Mouse (Mus musculus) kidney, embryonic 14.5 days (tissue): ENCODE measurements at regions not wholly inside any gene's neighbourhood (a gene's known extent, or its start where the extent isn't known, plus 50 kb on each side); places are given as distances from the start of the nearest gene placed in this dataset.

ENCODE experiments used
- ATAC-seq: fragments of 200-750 bp; cut with Nextera tagmentation; 2 replicates; pipeline ENCODE4 v1.8.0; 2017; ENCODE audit warnings: moderate number of reproducible peaks, mild to moderate bottlenecking, moderate TSS enrichment, moderate library complexity; ENCODE audit not compliant: low FRiP score, low TSS enrichment
- H3K27ac ChIP-seq: fragments of 300-500 bp; sonication (generic); 2 replicates; pipeline ENCODE4 v1.5.1; 2014; ENCODE audit warnings: low read depth, mild to moderate bottlenecking, low read length, moderate library complexity, mixed read lengths
- H3K27me3 ChIP-seq: fragments of 300-500 bp; sonication (generic); 2 replicates; pipeline ENCODE4 v1.6.1; 2014; ENCODE audit warnings: mild to moderate bottlenecking, low read length; ENCODE audit not compliant: control insufficient read depth, insufficient read depth
- H3K36me3 ChIP-seq: fragments of 300-500 bp; sonication (generic); 2 replicates; pipeline ENCODE4 v1.6.1; 2014; ENCODE audit warnings: low read length, mixed read lengths; ENCODE audit not compliant: control insufficient read depth, insufficient read depth
- H3K4me1 ChIP-seq: fragments of 300-500 bp; sonication (generic); 2 replicates; pipeline ENCODE4 v1.6.1; 2014; ENCODE audit warnings: low read length, mixed read lengths; ENCODE audit not compliant: control insufficient read depth, insufficient read depth
- H3K4me2 ChIP-seq: fragments of 300-500 bp; sonication (generic); replicated peaks from 2 replicates; pipeline ENCODE4 v1.6.1; 2014; ENCODE audit warnings: low read depth, mild to moderate bottlenecking, low read length
- H3K4me3 ChIP-seq: fragments of 300-500 bp; sonication (generic); 2 replicates; pipeline ENCODE4 v1.5.1; 2014; ENCODE audit warnings: mild to moderate bottlenecking, low read length
- H3K9ac ChIP-seq: fragments of 300-500 bp; sonication (generic); 2 replicates; pipeline ENCODE4 v1.6.1; 2014; ENCODE audit warnings: low read depth, mild to moderate bottlenecking, low read length, moderate library complexity
- H3K9me3 ChIP-seq: fragments of 300-500 bp; sonication (generic); 2 replicates; pipeline ENCODE4 v1.6.1; 2016; ENCODE audit warnings: low read length; ENCODE audit not compliant: control insufficient read depth
- WGBS: fragments of 180-500 bp; shearing (Covaris S2); extraction: QIAGEN DNeasy Blood & Tissue Kit; methylation state at CpG from one replicate; pipeline ENCODE4 v1.1.7; 2014; 5-methylcytosine and 5-hydroxymethylcytosine counted together

DNA sequence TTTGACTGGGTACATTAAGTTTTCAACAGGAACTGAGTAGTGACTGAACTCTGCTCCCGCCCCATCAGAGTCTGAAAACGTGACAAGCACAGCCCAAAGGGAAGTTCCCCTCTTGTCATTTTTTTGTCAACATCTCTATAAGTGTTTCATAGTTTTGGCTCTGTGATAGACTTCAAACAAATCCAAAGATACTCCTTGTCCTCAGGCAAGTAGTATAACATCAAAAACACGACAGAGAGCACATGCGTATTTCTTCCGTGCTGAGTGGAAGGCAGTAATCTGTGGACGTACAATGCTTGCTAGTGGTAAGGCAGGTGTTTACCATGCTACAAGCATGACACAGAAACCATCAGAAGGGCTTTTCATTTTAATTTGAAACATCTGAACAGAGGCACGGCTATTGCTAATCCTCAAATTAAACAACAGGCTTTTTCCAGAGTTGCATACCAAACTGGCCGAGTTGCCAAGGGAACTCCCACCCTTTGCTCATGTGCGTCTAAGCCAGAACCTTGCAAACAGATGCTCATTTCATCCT lies 101.7 kb upstream of the Tnfaip3 start:
- no peak overlapping the region for H3K4me2 ChIP-seq
- H3K4me3 ChIP-seq: no peak overlapping the region
- no peaks in the 10 kb centered on the region for H3K4me1 ChIP-seq
- no peaks in the 10 kb centered on the region for H3K9me3 ChIP-seq
- WGBS: 75% methylated on average over 9 of the region's 9 CpGs
- H3K9ac ChIP-seq: no peak overlapping the region
- H3K27ac ChIP-seq: no peak overlapping the region
- no peaks in the 10 kb centered on the region for H3K27me3 ChIP-seq
- ATAC-seq: no peak
- H3K36me3 ChIP-seq: no peaks in the 10 kb centered on the region

DNA sequence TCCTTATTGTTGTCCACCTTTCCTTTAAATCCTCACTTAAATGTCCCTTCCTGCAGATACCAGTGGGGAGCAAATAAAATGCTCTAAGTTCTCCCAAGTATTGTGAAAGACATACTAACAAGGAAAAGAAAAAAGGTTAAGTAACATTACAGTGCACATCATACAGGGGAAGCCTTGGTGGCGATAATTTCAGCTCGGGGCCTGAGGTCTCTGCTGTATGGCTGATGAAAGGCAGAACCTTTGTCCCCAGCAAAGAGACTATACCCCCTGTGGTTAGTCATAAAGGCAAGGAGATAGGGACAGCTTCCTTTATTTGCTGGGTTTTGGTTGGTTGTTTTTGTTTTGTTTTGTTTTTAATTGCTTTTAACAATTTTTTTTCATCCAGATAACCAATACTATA lies 97.0 kb upstream of the Tnfaip3 start:
- Histone ChIP-seq H3K4me2 (no peak overlapping the region), H3K4me3 (no peak overlapping the region), H3K9ac (no peak overlapping the region), H3K36me3 (no peaks in the 10 kb centered on the region), H3K9me3 (no peaks in the 10 kb centered on the region), H3K4me1 (no peaks in the 10 kb centered on the region), H3K27me3 (no peaks in the 10 kb centered on the region), H3K27ac (no peak overlapping the region)
- 84% methylated on average over 2 of the region's 2 CpGs for WGBS
- ATAC-seq: no peak

DNA sequence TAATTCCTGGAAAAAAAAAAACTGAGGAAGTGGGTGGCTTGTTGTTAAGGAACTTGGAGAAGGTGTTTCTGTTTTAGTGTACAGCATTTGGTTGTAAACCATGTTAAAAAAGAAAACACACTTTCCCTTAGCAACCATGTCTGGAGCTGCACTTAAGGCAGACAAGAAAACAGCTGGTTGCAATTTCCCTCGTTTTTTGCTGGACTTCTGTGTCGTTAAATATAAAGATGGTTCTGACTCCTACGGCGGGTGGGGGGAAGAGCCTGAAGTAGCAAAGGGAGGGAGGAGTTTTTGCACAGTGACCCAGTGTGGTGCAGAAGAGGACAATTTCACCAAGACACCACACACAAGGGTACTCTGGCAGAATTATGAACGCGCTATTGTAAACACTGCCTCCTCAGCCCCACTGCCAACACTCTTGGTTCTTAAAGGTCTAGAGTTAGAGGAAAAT lies 89.8 kb upstream of the Tnfaip3 start:
- ATAC-seq: no peak
- 37% methylated on average over 6 of the region's 6 CpGs for WGBS
- no peak overlapping the region for H3K27ac ChIP-seq

DNA sequence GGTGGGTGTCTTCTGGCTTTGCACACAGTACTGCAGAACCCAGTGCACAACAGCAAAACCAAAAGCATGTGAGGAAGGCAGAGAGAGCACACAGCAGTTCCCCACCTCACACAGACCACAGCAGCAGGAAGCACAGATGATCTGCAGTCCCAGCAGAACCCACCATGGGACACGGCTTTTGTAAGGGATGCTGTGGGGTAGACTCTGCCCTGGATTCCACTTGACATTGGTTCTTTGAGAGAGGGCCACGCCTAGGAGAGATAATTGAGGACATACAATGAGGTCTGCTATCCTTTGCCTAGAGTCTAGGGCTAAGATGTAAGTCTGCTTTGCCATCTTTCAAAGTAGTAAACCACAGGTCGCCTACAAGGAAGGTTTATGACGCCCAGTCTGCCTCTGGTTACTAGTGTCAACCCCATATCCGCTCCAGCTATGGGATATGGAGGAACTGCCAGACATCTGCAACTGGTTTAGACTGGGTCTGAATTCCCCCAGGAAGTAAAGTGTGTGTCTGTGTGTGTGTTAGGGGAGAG lies 89.3 kb upstream of the Tnfaip3 start:
- no peak overlapping the region for H3K4me2 ChIP-seq
- H3K4me3 ChIP-seq: no peak overlapping the region
- H3K9me3 ChIP-seq: no peaks in the 10 kb centered on the region
- no peak for ATAC-seq
- H3K9ac ChIP-seq: no peak overlapping the region
- no peaks in the 10 kb centered on the region for H3K27me3 ChIP-seq
- no peaks in the 10 kb centered on the region for H3K36me3 ChIP-seq
- no peak overlapping the region for H3K27ac ChIP-seq
- H3K4me1 ChIP-seq: no peaks in the 10 kb centered on the region
- WGBS: 59% methylated on average over 5 of the region's 5 CpGs

More for the DNA sequence above, 89.8 kb upstream of the Tnfaip3 start:
- Histone ChIP-seq H3K27me3 (no peaks in the 10 kb centered on the region), H3K9me3 (no peaks in the 10 kb centered on the region), H3K36me3 (no peaks in the 10 kb centered on the region), H3K9ac (no peak overlapping the region), H3K4me1 (no peaks in the 10 kb centered on the region), H3K4me3 (no peak overlapping the region), H3K4me2 (no peak overlapping the region)

DNA sequence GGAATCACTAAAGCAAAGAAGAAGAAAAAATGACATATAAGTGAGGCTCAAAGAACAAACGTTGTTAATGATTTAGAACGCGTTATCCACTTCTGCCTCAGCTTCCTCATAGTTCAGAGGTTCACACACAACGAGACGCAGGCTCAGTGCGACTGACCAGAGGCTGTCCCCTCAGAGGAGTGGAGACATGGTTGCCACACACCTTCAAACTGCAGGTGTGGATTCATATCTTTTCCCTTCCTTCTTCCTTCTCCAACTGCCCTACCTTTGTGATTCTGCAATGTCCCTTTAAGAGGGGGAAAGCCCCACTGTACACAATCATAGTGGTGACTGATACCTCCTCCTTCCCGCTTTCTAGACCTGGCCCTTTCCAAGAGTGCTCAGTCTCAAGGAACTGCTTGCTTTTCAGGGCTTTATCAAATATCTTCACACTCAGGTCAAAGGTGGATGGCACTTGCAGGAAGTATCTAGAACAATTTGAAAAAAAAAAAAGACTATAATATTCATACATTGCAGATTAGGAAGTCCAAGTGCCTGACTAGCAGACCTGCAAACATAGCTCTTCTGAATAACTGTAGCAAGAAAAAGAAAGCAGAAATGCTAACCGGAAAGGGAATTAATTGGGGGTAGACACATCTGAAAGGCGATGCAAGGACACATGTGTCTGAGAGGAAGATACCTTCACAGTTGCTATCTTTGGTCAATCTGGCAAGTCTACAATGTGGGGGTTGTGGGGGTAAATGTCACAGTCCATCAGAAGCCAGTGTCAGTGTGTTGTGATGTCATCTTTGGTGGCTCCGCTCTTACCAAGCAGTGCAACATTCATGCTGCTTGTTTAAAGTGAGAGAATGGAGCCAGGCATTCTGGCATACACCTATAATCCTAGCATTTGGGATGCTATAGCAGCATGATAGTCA lies 84.2 kb upstream of the Tnfaip3 start:
- Histone ChIP-seq H3K9me3 (no peaks in the 10 kb centered on the region), H3K27me3 (no peaks in the 10 kb centered on the region), H3K4me1 (no peaks in the 10 kb centered on the region), H3K4me2 (no peak overlapping the region), H3K36me3 (no peaks in the 10 kb centered on the region), H3K27ac (no peak overlapping the region), H3K9ac (no peak overlapping the region), H3K4me3 (no peak overlapping the region)
- WGBS: 85% methylated on average over 10 of the region's 10 CpGs
- no peak for ATAC-seq

DNA sequence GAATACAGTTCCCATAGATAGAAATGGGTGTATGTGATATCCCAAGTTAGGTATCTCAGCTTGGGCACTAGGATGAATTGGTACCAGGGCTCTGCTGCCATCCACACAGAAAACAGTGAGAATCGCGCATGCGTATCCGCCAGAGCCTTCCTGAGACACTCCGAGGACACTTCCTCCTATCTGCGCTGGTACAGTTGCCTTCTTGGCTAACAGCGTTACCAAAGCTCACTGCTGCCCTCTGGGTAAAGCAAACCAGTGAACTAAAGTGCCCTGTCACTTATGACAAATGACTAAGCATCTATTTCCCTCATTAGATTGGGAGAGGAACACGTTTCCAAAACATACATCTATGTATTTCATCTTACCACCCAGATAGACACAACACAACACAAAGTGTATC lies 78.8 kb upstream of the Tnfaip3 start:
- Histone ChIP-seq H3K4me2 (no peak overlapping the region), H3K4me3 (no peak overlapping the region), H3K9me3 (no peaks in the 10 kb centered on the region), H3K4me1 (no peaks in the 10 kb centered on the region), H3K36me3 (no peaks in the 10 kb centered on the region), H3K27me3 (no peaks in the 10 kb centered on the region), H3K27ac (no peak overlapping the region), H3K9ac (no peak overlapping the region)
- ATAC-seq: no peak
- WGBS: 69% methylated on average over 8 of the region's 8 CpGs

DNA sequence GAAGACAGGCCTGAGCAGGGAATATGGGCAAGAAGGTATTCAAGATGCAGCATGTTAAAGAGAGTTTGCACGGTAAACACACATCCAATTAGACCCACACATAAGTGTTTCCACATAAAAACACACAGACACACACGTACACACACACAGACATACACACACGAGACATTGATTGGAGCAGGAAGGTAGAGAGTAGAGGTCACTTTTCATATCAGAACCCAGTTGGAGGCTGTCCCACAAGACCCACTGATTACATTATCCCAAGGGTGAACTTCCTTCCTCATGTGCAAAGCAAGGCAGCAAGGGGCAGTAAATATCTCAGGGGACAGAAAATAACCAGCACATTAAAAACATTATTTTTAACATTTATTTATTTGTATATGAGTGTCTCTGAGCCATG lies 78.2 kb upstream of the Tnfaip3 start:
- no peak for ATAC-seq
- Histone ChIP-seq H3K4me1 (no peaks in the 10 kb centered on the region), H3K9me3 (no peaks in the 10 kb centered on the region), H3K27ac (no peak overlapping the region), H3K36me3 (no peaks in the 10 kb centered on the region), H3K9ac (no peak overlapping the region), H3K27me3 (no peaks in the 10 kb centered on the region), H3K4me2 (no peak overlapping the region), H3K4me3 (no peak overlapping the region)
- 76% methylated on average over 3 of the region's 3 CpGs for WGBS

DNA sequence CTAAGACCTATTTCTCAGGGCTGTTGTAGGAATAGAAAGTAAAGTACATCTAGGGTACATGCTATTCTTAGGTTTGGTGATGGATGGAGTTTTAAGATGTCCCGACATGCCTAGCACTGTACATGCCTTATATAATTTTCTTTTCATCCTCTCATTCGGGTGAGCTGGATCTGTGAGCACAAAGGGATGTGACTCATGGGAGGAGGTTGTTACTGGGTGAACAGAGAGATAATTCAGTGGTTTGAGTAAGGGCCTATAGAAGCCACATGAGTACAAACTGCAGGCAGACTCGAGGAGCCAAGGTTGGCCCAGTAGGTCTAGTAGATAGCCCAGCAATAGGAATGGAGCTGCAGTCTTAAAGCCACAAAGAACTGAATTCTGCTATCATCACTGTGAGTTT lies 76.5 kb upstream of the Tnfaip3 start:
- H3K27me3 ChIP-seq: no peaks in the 10 kb centered on the region
- ATAC-seq: no peak
- H3K9ac ChIP-seq: no peak overlapping the region
- no peak overlapping the region for H3K4me2 ChIP-seq
- H3K4me3 ChIP-seq: no peak overlapping the region
- no peaks in the 10 kb centered on the region for H3K9me3 ChIP-seq
- H3K36me3 ChIP-seq: no peaks in the 10 kb centered on the region
- 88% methylated on average over 3 of the region's 3 CpGs for WGBS
- H3K4me1 ChIP-seq: no peaks in the 10 kb centered on the region
- no peak overlapping the region for H3K27ac ChIP-seq

DNA sequence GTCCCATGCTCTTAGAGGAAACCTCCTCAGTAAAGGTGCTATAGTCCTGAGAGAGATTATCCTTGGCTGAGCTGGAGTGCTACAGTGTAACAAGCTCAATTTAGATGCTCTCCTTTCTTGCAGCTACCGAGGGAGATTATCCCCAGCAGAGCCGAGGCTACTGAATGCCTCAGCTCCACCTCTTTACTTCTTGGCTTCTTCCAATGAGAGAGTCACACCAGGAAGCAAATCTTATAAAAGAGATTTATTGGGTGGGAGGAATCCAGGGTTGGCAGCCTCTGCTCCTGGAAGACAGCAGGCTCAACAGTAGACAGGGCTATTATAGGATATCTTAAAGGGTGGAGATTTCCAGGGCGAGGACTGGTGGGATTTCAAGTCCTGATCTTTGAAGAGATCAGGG lies 75.7 kb upstream of the Tnfaip3 start:
- WGBS: 21% methylated on average over 3 of the region's 3 CpGs

More for the DNA sequence above, 75.7 kb upstream of the Tnfaip3 start:
- no peak overlapping the region for H3K4me3 ChIP-seq
- no peaks in the 10 kb centered on the region for H3K9me3 ChIP-seq
- H3K36me3 ChIP-seq: no peaks in the 10 kb centered on the region
- H3K4me2 ChIP-seq: no peak overlapping the region
- no peak for ATAC-seq
- H3K4me1 ChIP-seq: no peaks in the 10 kb centered on the region
- no peak overlapping the region for H3K27ac ChIP-seq
- no peaks in the 10 kb centered on the region for H3K27me3 ChIP-seq
- no peak overlapping the region for H3K9ac ChIP-seq
